Mouse (Mus musculus): ENCODE results near the gene Mybph. TPM values are rescaled to one million over a fixed set of nuclear protein-coding genes. Genes with fewer than 3 reads are reported as not detected.

Gene Mybph
- polyA plus RNA-seq, 1 experiment from 2014 or later, result 102 TPM

- 75% methylated on average over 6 of the region's 6 CpGs for WGBS
Measured at GRCm38 (mm10) chr1:134212351-134212750, 19.1 kb downstream of the Mybph start.

GRCm38 (mm10) chr1:134213405-134213804, 20.2 kb downstream of the Mybph start:
- no peaks in the 10 kb centered on the region for H3K9me3 ChIP-seq (replicated peaks)
- WGBS, result 70% methylated on average over 7 of the region's 7 CpGs
- no peaks in the 10 kb centered on the region for H3K36me3 ChIP-seq
- no peak overlapping the region for H3K9ac ChIP-seq
- no peak overlapping the region for H3K4me3 ChIP-seq (replicated peaks)
- no peak overlapping the region for H3K27ac ChIP-seq (replicated peaks)
- H3K4me1 ChIP-seq, result peaks cover 17% of the 10 kb centered on the region; the same call in 1 of the 2 replicates
- no peak for ATAC-seq (ENCODE audit: insufficient number of reproducible peaks, low FRiP score, low TSS enrichment, low read depth)
- H3K27me3 ChIP-seq, result no peaks in the 10 kb centered on the region
- no peak overlapping the region for H3K4me2 ChIP-seq (replicated peaks)

More at GRCm38 (mm10) chr1:134212351-134212750, 19.1 kb downstream of the Mybph start:
- no peak for ATAC-seq (ENCODE audit: insufficient number of reproducible peaks, low FRiP score, low TSS enrichment, low read depth)
- H3K4me2 ChIP-seq (replicated peaks), result no peak overlapping the region
- no peak overlapping the region for H3K4me3 ChIP-seq (replicated peaks)
- no peak overlapping the region for H3K27ac ChIP-seq (replicated peaks)
- H3K9me3 ChIP-seq (replicated peaks), result no peaks in the 10 kb centered on the region
- no peak overlapping the region for H3K9ac ChIP-seq
- peaks cover 17% of the 10 kb centered on the region; the same call in 1 of the 2 replicates for H3K4me1 ChIP-seq
- H3K27me3 ChIP-seq, result no peaks in the 10 kb centered on the region
- no peaks in the 10 kb centered on the region for H3K36me3 ChIP-seq

- H3K4me2 ChIP-seq (replicated peaks), result no peak overlapping the region
- no peaks in the 10 kb centered on the region for H3K36me3 ChIP-seq
- peaks cover 17% of the 10 kb centered on the region; the same call in 1 of the 2 replicates for H3K4me1 ChIP-seq
- no peak overlapping the region for H3K27ac ChIP-seq (replicated peaks)
- H3K27me3 ChIP-seq, result no peaks in the 10 kb centered on the region
- ATAC-seq (ENCODE audit: insufficient number of reproducible peaks, low FRiP score, low TSS enrichment, low read depth), result no peak
- no peak overlapping the region for H3K9ac ChIP-seq
- H3K4me3 ChIP-seq (replicated peaks), result no peak overlapping the region
- no peaks in the 10 kb centered on the region for H3K9me3 ChIP-seq (replicated peaks)
- WGBS, result 47% methylated on average over 7 of the region's 7 CpGs
Measured at GRCm38 (mm10) chr1:134215059-134215458, 21.8 kb downstream of the Mybph start.

- Histone ChIP-seq H3K36me3 (no peaks in the 10 kb centered on the region), H3K9ac (no peak overlapping the region), H3K9me3 (replicated peaks) (no peaks in the 10 kb centered on the region), H3K27ac (replicated peaks) (no peak overlapping the region), H3K4me1 (peaks cover 13% of the 10 kb centered on the region; the same call in 1 of the 2 replicates), H3K4me2 (replicated peaks) (no peak overlapping the region), H3K4me3 (replicated peaks) (no peak overlapping the region), H3K27me3 (no peaks in the 10 kb centered on the region)
- ATAC-seq (ENCODE audit: insufficient number of reproducible peaks, low FRiP score, low TSS enrichment, low read depth), result no peak
- WGBS, result 35% methylated on average over 11 of the region's 11 CpGs
Measured at GRCm38 (mm10) chr1:134215751-134216628, 22.7 kb downstream of the Mybph start.

DNA sequence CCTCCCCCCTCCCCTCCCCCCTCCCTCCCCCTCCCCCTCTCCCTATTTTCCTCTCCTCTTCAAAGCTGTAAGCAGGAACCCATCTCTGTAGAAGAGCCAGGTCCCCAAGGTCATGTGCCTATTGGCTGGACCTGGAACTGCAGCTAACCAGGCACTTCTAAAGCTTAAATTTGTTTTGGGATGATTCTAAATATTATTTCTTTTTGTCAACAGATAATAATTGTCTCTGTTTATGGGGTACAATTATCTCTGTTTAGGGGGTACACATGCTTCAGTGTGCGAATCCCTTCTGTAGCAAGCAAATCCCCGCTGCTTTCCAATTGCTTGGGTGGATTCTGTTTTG, 23.4 kb downstream of the Mybph start:
- H3K4me3 ChIP-seq (replicated peaks), result no peak overlapping the region
- no peak overlapping the region for H3K4me2 ChIP-seq (replicated peaks)
- H3K9ac ChIP-seq, result no peak overlapping the region
- ATAC-seq (ENCODE audit: insufficient number of reproducible peaks, low FRiP score, low TSS enrichment, low read depth), result no peak
- no peak overlapping the region for H3K27ac ChIP-seq (replicated peaks)
- 81% methylated on average over 2 of the region's 2 CpGs for WGBS
- no peaks in the 10 kb centered on the region for H3K36me3 ChIP-seq
- no peaks in the 10 kb centered on the region for H3K27me3 ChIP-seq
- no peaks in the 10 kb centered on the region for H3K9me3 ChIP-seq (replicated peaks)
- H3K4me1 ChIP-seq, result 0 out of 2 replicates have a peak, but pooled peaks cover 6% of the 10 kb centered on the region

- H3K36me3 ChIP-seq, result no peaks in the 10 kb centered on the region
- ATAC-seq (ENCODE audit: insufficient number of reproducible peaks, low FRiP score, low TSS enrichment, low read depth), result no peak
- no peak overlapping the region for H3K27ac ChIP-seq (replicated peaks)
- no peaks in the 10 kb centered on the region for H3K9me3 ChIP-seq (replicated peaks)
- no peaks in the 10 kb centered on the region for H3K27me3 ChIP-seq
- H3K9ac ChIP-seq, result no peak overlapping the region
- no peak overlapping the region for H3K4me3 ChIP-seq (replicated peaks)
- 55% methylated on average over 12 of the region's 12 CpGs for WGBS
- H3K4me2 ChIP-seq (replicated peaks), result no peak overlapping the region
- 0 out of 2 replicates have a peak, but pooled peaks cover 6% of the 10 kb centered on the region for H3K4me1 ChIP-seq
Measured at GRCm38 (mm10) chr1:134217028-134217481, 23.8 kb downstream of the Mybph start.

- 76% methylated on average over 3 of the region's 3 CpGs for WGBS
- Histone ChIP-seq H3K4me2 (replicated peaks) (no peak overlapping the region), H3K4me3 (replicated peaks) (no peak overlapping the region), H3K9ac (no peak overlapping the region), H3K9me3 (replicated peaks) (no peaks in the 10 kb centered on the region), H3K27ac (replicated peaks) (no peak overlapping the region), H3K4me1 (0 out of 2 replicates have a peak, but pooled peaks cover 6% of the 10 kb centered on the region), H3K27me3 (no peaks in the 10 kb centered on the region), H3K36me3 (no peaks in the 10 kb centered on the region)
- no peak for ATAC-seq (ENCODE audit: insufficient number of reproducible peaks, low FRiP score, low TSS enrichment, low read depth)
Measured at GRCm38 (mm10) chr1:134217942-134218341, 24.7 kb downstream of the Mybph start.

DNA sequence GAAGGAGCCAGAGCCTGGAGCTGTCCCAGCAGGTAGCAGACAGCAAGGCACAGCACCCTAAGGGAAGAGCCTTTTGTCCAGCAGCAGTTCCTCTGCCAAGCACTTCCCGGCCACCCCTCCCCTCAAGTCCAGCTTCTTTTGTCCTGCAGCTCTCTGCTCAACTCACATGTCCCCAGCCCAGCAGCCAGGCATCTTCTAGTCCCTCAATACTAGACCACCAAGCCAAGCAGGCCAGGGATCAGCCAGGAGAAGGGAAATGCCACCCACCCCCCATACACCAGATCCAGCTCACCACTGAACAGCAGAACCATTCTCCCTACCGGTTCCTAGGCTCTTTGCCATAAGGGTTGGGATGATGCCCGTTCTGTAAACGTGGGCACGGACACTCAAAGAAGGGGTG, 26.4 kb downstream of the Mybph start:
- no peaks in the 10 kb centered on the region for H3K36me3 ChIP-seq

GRCm38 (mm10) chr1:134221172-134221571, 27.9 kb downstream of the Mybph start:
- no peak for ATAC-seq (ENCODE audit: insufficient number of reproducible peaks, low FRiP score, low TSS enrichment, low read depth)
- no peak overlapping the region for H3K27ac ChIP-seq (replicated peaks)

More for the DNA sequence above, 26.4 kb downstream of the Mybph start:
- H3K27me3 ChIP-seq, result no peaks in the 10 kb centered on the region
- no peaks in the 10 kb centered on the region for H3K9me3 ChIP-seq (replicated peaks)
- H3K27ac ChIP-seq (replicated peaks), result no peak overlapping the region
- 0 out of 2 replicates have a peak, but pooled peaks cover 6% of the 10 kb centered on the region for H3K4me1 ChIP-seq
- WGBS, result 80% methylated on average over 5 of the region's 5 CpGs
- H3K4me2 ChIP-seq (replicated peaks), result no peak overlapping the region
- H3K9ac ChIP-seq, result no peak overlapping the region
- H3K4me3 ChIP-seq (replicated peaks), result no peak overlapping the region
- no peak for ATAC-seq (ENCODE audit: insufficient number of reproducible peaks, low FRiP score, low TSS enrichment, low read depth)

DNA sequence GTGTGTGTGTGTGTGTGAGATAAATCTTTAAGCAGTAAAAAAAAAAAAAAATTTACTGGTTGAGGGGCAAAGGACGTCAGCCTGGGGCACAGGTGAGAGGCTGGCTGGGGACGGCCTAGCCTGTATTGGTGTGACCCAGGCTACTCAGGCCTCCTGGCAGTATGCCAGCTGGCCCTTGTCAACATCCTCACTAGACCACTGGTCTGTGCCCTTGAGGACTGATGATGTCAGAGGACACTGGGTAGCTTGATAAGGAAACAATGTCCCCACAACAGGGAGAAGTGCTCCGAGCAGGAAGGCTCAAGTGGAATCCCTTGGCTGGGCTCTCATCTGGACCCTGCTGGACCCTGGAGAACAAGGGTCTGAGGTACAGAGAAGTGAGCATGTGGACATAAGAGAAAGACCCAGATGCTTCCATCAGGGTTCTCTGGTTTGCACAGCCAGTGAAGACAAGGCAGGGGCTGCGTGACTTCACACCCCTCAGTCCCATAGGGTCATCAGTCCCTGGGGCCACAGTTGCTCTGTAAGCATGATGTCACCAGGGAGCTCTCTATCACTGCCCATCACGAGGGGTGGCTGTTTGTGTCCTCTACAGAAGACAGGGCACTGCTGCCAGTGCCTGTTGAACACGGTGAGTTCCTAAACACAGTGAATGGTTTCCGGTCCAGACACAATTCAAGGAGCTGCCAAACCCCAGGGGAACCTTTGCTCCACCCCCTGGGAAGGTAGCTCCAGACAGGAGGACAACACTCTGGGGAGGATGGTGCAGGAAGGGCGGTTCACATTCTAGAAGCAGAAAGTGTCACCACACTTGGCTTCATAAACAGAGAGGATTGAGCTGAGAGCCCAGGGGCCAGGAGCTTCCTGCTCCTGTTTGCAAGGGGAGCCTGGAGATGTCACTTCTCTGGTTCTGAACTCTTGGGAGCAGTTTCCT, 29.1 kb downstream of the Mybph start:
- Histone ChIP-seq H3K27me3 (no peaks in the 10 kb centered on the region), H3K36me3 (no peaks in the 10 kb centered on the region), H3K4me1 (no peaks in the 10 kb centered on the region), H3K4me2 (replicated peaks) (no peak overlapping the region), H3K27ac (replicated peaks) (no peak overlapping the region), H3K9me3 (replicated peaks) (no peaks in the 10 kb centered on the region), H3K9ac (no peak overlapping the region), H3K4me3 (replicated peaks) (no peak overlapping the region)
- 57% methylated on average over 8 of the region's 8 CpGs for WGBS
- no peak; the same call in 1 of the 2 replicates for ATAC-seq (ENCODE audit: insufficient number of reproducible peaks, low FRiP score, low TSS enrichment, low read depth)

More at GRCm38 (mm10) chr1:134221172-134221571, 27.9 kb downstream of the Mybph start:
- H3K36me3 ChIP-seq, result no peaks in the 10 kb centered on the region
- no peak overlapping the region for H3K9ac ChIP-seq
- H3K4me3 ChIP-seq (replicated peaks), result no peak overlapping the region
- no peak overlapping the region for H3K4me2 ChIP-seq (replicated peaks)
- no peaks in the 10 kb centered on the region for H3K9me3 ChIP-seq (replicated peaks)
- H3K4me1 ChIP-seq, result no peaks in the 10 kb centered on the region
- H3K27me3 ChIP-seq, result no peaks in the 10 kb centered on the region
- WGBS, result 80% methylated on average over 1 of the region's 1 CpGs

- H3K27me3 ChIP-seq, result no peaks in the 10 kb centered on the region
- H3K9me3 ChIP-seq (replicated peaks), result no peaks in the 10 kb centered on the region
- no peak overlapping the region for H3K27ac ChIP-seq (replicated peaks)
- H3K4me3 ChIP-seq (replicated peaks), result no peak overlapping the region
- H3K4me2 ChIP-seq (replicated peaks), result no peak overlapping the region
- no peaks in the 10 kb centered on the region for H3K36me3 ChIP-seq
- ATAC-seq (ENCODE audit: insufficient number of reproducible peaks, low FRiP score, low TSS enrichment, low read depth), result no peak
- H3K4me1 ChIP-seq, result no peaks in the 10 kb centered on the region
- H3K9ac ChIP-seq, result no peak overlapping the region
- WGBS, result 84% methylated on average over 12 of the region's 12 CpGs
Measured at GRCm38 (mm10) chr1:134224649-134225227, 31.5 kb downstream of the Mybph start.
